Mouse (Mus musculus): ENCODE measurements around the gene Icam4. TPM values are rescaled to one million over a fixed set of nuclear protein-coding genes. Genes with fewer than 3 reads are reported as not detected.

Gene Icam4
- total and polyA plus RNA-seq, 3 experiments = 0.96 to 2.9 (median 1.1) TPM

DNA sequence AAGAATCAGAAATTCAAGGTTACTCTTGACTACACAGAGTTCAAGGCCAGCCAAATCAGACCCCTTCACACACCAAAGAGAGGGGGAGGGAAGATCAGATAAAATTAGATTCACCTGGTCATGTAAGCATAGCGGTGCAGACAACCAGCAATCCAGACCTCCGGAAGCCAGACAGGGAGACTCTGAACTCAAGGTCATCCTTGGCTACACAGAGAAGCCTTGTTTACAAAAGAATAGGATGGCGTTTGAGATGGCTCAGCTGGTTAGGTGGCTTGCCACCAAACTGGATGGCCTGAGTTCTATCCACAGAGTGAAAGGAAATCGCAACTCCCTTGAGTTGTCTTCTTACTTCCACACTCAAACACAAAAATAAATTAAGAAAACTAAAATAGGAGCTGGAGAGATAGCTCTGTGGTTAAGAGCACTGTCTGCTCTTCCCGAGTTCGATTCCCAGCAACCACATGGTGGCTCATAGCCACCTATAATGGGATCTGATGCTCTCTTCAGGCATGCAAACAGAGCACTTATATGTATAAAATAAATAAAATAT is 27.4 kb upstream of the Icam4 start:
- Histone ChIP-seq H3K79me2 (replicated peaks; ENCODE audit: control insufficient read depth, extremely low read depth, insufficient read depth, poor library complexity, severe bottlenecking) (peaks cover 11% of the 10 kb centered on the region), H3K9me3 (replicated peaks; ENCODE audit: low read length) (no peaks in the 10 kb centered on the region), H3K9ac (ENCODE audit: insufficient read depth, low read depth) (no peak overlapping the region), H3K36me3 (replicated peaks in 1 of 2; ENCODE audit: control insufficient read depth in 1 of 2, insufficient read depth in 1 of 2, low read length in 1 of 2) (peaks cover 19 to 24% of the 10 kb centered on the region in 2 experiments), H3K27me3 (replicated peaks) (no peaks in the 10 kb centered on the region), H3K4me3 (replicated peaks in 1 of 3; ENCODE audit: low read depth in 2 of 3, low read length in 2 of 3, poor library complexity in 1 of 3) (no peak overlapping the region), H3K4me1 (ENCODE audit: control insufficient read depth in 1 of 2, insufficient read depth in 2 of 2) (peaks cover 2 to 29% of the 10 kb centered on the region in 2 experiments; a peak in 3 of 4 replicates), H3K4me2 (ENCODE audit: insufficient read depth, low read depth, poor library complexity, severe bottlenecking) (peak overlapping the region; percentile 33; the same call in 1 of the 2 replicates), H3K27ac (ENCODE audit: insufficient read depth, low read depth) (no peak overlapping the region)
- TF ChIP-seq CHD1 (IDR thresholded peaks at IDR 0.05; ENCODE audit: low read depth, low read length) = no peak
- no peak for TF ChIP-seq CHD2 (IDR thresholded peaks at IDR 0.05; ENCODE audit: low read length)
- no peak for TF ChIP-seq CTCF (conservative IDR thresholded peaks at IDR 0.05 in 1 of 2, IDR thresholded peaks at IDR 0.05 in 1 of 2; ENCODE audit: low read depth in 2 of 2, low read length in 2 of 2)
- TF ChIP-seq KAT2A (IDR thresholded peaks at IDR 0.05; ENCODE audit: insufficient replicate concordance, low read length) = no peak
- TF ChIP-seq E2F4 (IDR thresholded peaks at IDR 0.05; ENCODE audit: insufficient replicate concordance, low read depth, low read length) = no peak
- TF ChIP-seq ETS1 (conservative IDR thresholded peaks at IDR 0.05; ENCODE audit: low read depth, low read length) = no peak
- no peak for TF ChIP-seq JUND (conservative IDR thresholded peaks at IDR 0.05; ENCODE audit: low read depth, low read length)
- no peak for TF ChIP-seq PAX5 (IDR thresholded peaks at IDR 0.05; ENCODE audit: low read length)
- no peak for TF ChIP-seq JUN (IDR thresholded peaks at IDR 0.05; ENCODE audit: insufficient read depth, low read depth, low read length)
- no peak for TF ChIP-seq POLR2A (IDR thresholded peaks at IDR 0.05; ENCODE audit: low read depth, low read length)
- no peak for TF ChIP-seq POLR2AphosphoS2 (IDR thresholded peaks at IDR 0.05; ENCODE audit: low read depth, low read length)
- in situ Hi-C loops (cut with MboI; ENCODE audit: low pct_ligation_motif_present, low pct_unique_long_range_greater_than_20kb, low sequenced_read_pairs) = loop anchor here (5.0 kb wide), 2 partner anchors 54 to 99 kb away; no protein-coding TSS in a partner anchor
- DNase-seq (ENCODE audit: extremely low read depth) = no peak
- dilution Hi-C loops (cut with MboI; ENCODE audit: extremely low pct_ligation_motif_present, extremely low pct_unique_long_range_greater_than_20kb, low sequenced_read_pairs) = no loop called here

DNA sequence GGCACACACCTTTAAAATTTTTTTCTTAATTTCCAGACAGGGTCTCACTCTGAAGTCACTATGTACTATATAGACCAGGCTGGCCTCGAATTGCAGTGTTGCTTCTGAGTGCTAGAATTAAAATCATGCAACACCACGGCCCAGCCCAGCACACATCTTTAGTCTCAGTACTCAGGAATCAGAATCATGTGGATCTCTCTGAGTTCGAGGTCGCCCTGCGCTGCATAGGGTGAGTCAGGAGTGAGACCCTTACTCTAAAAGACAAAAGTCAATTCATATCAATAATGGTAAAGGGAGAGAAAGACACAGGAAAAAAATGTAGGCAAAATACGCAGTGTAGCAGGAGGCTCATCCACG is 26.9 kb upstream of the Icam4 start:
- Histone ChIP-seq H3K36me3 (replicated peaks in 1 of 2; ENCODE audit: control insufficient read depth in 1 of 2, insufficient read depth in 1 of 2, low read length in 1 of 2) (peaks cover 24 to 29% of the 10 kb centered on the region in 2 experiments), H3K9me3 (replicated peaks; ENCODE audit: low read length) (no peaks in the 10 kb centered on the region), H3K4me2 (ENCODE audit: insufficient read depth, low read depth, poor library complexity, severe bottlenecking) (peak overlapping the region; percentile 85), H3K79me2 (replicated peaks; ENCODE audit: control insufficient read depth, extremely low read depth, insufficient read depth, poor library complexity, severe bottlenecking) (peaks cover 11% of the 10 kb centered on the region), H3K4me3 (replicated peaks in 1 of 3; ENCODE audit: low read depth in 2 of 3, low read length in 2 of 3, poor library complexity in 1 of 3) (peak overlapping the region; percentile 69 to 93 (median 85)), H3K27me3 (replicated peaks) (no peaks in the 10 kb centered on the region), H3K9ac (ENCODE audit: insufficient read depth, low read depth) (peak overlapping the region; percentile 85), H3K4me1 (ENCODE audit: control insufficient read depth in 1 of 2, insufficient read depth in 2 of 2) (peaks cover 2 to 24% of the 10 kb centered on the region in 2 experiments; a peak in 3 of 4 replicates), H3K27ac (ENCODE audit: insufficient read depth, low read depth) (no peak overlapping the region)
- TF ChIP-seq E2F4 (IDR thresholded peaks at IDR 0.05; ENCODE audit: insufficient replicate concordance, low read depth, low read length) = no peak
- TF ChIP-seq CTCF (conservative IDR thresholded peaks at IDR 0.05 in 1 of 2, IDR thresholded peaks at IDR 0.05 in 1 of 2; ENCODE audit: low read depth in 2 of 2, low read length in 2 of 2) = no peak
- TF ChIP-seq KAT2A (IDR thresholded peaks at IDR 0.05; ENCODE audit: insufficient replicate concordance, low read length) = no peak
- no peak for TF ChIP-seq NRF1 (IDR thresholded peaks at IDR 0.05; ENCODE audit: low read depth, low read length)
- dilution Hi-C loops (cut with MboI; ENCODE audit: extremely low pct_ligation_motif_present, extremely low pct_unique_long_range_greater_than_20kb, low sequenced_read_pairs) = no loop called here
- DNase-seq (ENCODE audit: extremely low read depth) = no peak
- in situ Hi-C loops (cut with MboI; ENCODE audit: low pct_ligation_motif_present, low pct_unique_long_range_greater_than_20kb, low sequenced_read_pairs) = loop anchor here (5.0 kb wide), 2 partner anchors 55 to 100 kb away; no protein-coding TSS in a partner anchor

All from CH12.LX (cell line).